Mouse (Mus musculus): ENCODE measurements at regions not wholly inside any gene's neighbourhood (a gene's known extent, or its start where the extent isn't known, plus 50 kb on each side); places are given as distances from the start of the nearest gene placed in this dataset.
"Not testable (repeated sequence)": the region's sequence is repeated elsewhere in the genome, so short reads cannot be mapped to it uniquely, and the experiment has no call there.

GRCm38 (mm10) chr3:7306800-7307199, 686.6 kb upstream of the 1700008P02Rik start:
- DNase-seq (ENCODE audit: low read depth, low spot score) = no peak

GRCm38 (mm10) chr3:7298511-7298910, 678.3 kb upstream of the 1700008P02Rik start:
- no peak for DNase-seq (ENCODE audit: low read depth, low spot score)

- no peak for DNase-seq (ENCODE audit: low read depth, low spot score)
Measured at GRCm38 (mm10) chr3:7291026-7291425, 670.8 kb upstream of the 1700008P02Rik start.

- no peak for DNase-seq (ENCODE audit: low read depth, low spot score)
Measured at GRCm38 (mm10) chr3:7257591-7257990, 637.3 kb upstream of the 1700008P02Rik start.

GRCm38 (mm10) chr3:7248337-7248736, 628.1 kb upstream of the 1700008P02Rik start:
- no peak for DNase-seq (ENCODE audit: low read depth, low spot score)

- DNase-seq (ENCODE audit: low read depth, low spot score) = no peak
Measured at GRCm38 (mm10) chr3:7229769-7230168, 609.5 kb upstream of the 1700008P02Rik start.

- not testable (repeated sequence) for DNase-seq (ENCODE audit: low read depth, low spot score)
Measured at GRCm38 (mm10) chr3:7188531-7188930, 568.3 kb upstream of the 1700008P02Rik start.

GRCm38 (mm10) chr3:7166596-7166995, 546.4 kb upstream of the 1700008P02Rik start:
- DNase-seq (ENCODE audit: low read depth, low spot score) = peak; percentile 93

GRCm38 (mm10) chr3:7138996-7139395, 518.8 kb upstream of the 1700008P02Rik start:
- DNase-seq (ENCODE audit: low read depth, low spot score) = peak; percentile 78

- DNase-seq (ENCODE audit: low read depth, low spot score) = no peak
Measured at GRCm38 (mm10) chr3:7134714-7135113, 514.5 kb upstream of the 1700008P02Rik start.
